Mouse (Mus musculus) lung, postnatal 14 days (tissue): ENCODE results near the gene Olfr373.

Experiments
- DNase-seq: peaks from one replicate; pipeline ENCODE4 v3.0.0; 2021

Gene Olfr373

GRCm38 (mm10) chr8:72134756-72135445, 51.9 kb downstream of the Olfr373 start, which contains the start of gene Tpm4:
Tpm4 (plus strand) TSS chr8:72134975.
- peak; percentile 82 for DNase-seq

GRCm38 (mm10) chr8:72135446-72136301, 52.7 kb downstream of the Olfr373 start:
- DNase-seq: peak; percentile 58

GRCm38 (mm10) chr8:72136302-72136978, 53.5 kb downstream of the Olfr373 start:
- DNase-seq: peak; percentile 74

DNA sequence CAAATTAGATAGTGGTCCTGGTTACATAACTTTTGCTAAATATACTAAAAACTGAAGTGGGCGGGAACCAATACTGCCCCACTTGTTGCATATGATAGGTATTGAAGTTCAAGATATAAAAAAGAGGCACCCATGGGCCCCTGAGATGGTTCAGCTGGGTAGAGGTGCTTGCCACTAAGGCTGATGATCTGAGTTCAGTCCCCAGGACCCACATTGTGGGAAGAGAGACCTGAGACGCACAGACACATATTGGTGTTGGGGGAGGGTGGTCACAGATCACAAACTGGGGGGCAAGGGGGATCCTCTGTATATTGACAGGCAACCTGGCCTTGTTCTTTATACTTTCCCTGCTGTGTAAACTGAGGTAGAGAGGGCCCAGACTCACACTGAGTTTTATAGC, 54.5 kb downstream of the Olfr373 start:
- DNase-seq: no peak

DNA sequence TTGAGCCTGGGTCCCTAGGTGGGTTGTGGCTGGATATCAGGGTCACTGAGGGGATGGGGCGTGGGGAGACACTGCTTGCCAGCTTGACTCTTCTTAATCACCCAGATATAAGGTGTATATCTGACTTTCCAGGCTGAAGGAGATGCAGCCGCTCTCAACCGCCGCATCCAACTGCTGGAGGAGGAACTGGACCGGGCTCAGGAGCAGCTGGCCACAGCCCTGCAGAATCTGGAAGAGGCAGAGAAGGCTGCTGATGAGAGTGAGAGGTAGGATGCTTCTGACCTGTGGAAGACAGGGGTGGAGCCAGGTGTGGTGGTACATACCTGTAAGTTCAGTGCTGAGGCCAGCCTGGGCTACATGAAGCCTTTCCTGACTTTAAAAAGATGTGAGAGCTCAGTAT, 55.5 kb downstream of the Olfr373 start:
- DNase-seq: no peak

GRCm38 (mm10) chr8:72143256-72143824, 60.4 kb downstream of the Olfr373 start:
- DNase-seq: no peak

- no peak for DNase-seq
These were observed 61.5 kb downstream of the Olfr373 start for GRCm38 (mm10) chr8:72144345-72144975.

DNA sequence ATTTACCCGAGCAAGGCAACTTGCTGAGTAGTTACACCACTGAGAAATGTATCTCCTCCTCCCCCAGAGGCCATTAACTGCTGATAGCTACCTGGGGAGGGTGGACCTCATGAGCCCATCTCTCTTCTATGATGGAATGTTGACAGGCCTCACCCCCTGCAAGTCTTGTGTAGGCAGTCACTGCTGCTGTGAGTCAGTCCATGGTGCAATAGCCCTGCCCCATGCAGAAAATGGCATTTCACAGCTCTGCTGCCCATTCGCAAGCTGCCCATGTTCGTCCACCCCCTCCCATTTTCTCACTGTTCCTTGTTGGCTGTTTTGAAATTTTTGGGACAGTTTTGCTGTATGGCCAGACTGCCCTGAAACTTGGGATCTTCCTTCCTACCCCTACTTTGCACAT, 62.5 kb downstream of the Olfr373 start:
- DNase-seq: no peak

GRCm38 (mm10) chr8:72146056-72146455, 63.1 kb downstream of the Olfr373 start:
- DNase-seq: peak; percentile 70

- DNase-seq: no peak
These were observed 63.6 kb downstream of the Olfr373 start for GRCm38 (mm10) chr8:72146556-72146955.

GRCm38 (mm10) chr8:72147266-72147665, 64.3 kb downstream of the Olfr373 start:
- no peak for DNase-seq

DNA sequence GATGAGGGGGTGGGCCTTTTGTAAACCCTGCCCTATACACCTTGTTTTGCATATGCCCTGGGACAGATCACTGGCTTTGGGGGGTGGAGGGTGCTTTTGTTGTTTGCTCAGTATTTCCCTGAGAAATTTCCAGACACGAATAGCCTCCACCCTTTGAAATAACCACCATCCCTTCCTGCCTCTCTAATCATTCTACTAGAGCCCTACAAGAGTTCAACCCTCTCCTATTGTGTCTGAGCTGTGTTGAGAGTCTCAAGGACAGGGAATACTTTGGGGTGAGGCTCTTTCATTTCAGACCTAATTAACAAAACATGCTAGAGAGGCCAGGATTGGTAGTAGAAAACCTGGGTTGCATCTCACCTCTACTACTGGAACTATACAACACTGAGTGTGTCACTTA, 66.1 kb downstream of the Olfr373 start:
- no peak for DNase-seq

GRCm38 (mm10) chr8:72151418-72152078, 68.6 kb downstream of the Olfr373 start:
- DNase-seq: no peak
